Mouse (Mus musculus) kidney, postnatal 10 days (tissue): ENCODE data around the gene Gba.
"Not testable (repeated sequence)": the region's sequence is repeated elsewhere in the genome, so short reads cannot be mapped to it uniquely, and the experiment has no call there.

Experiments
- DNase-seq: peaks from one replicate; pipeline ENCODE4 v3.0.0; 2021; ENCODE audit warnings: mixed read lengths

The Gba gene

DNA sequence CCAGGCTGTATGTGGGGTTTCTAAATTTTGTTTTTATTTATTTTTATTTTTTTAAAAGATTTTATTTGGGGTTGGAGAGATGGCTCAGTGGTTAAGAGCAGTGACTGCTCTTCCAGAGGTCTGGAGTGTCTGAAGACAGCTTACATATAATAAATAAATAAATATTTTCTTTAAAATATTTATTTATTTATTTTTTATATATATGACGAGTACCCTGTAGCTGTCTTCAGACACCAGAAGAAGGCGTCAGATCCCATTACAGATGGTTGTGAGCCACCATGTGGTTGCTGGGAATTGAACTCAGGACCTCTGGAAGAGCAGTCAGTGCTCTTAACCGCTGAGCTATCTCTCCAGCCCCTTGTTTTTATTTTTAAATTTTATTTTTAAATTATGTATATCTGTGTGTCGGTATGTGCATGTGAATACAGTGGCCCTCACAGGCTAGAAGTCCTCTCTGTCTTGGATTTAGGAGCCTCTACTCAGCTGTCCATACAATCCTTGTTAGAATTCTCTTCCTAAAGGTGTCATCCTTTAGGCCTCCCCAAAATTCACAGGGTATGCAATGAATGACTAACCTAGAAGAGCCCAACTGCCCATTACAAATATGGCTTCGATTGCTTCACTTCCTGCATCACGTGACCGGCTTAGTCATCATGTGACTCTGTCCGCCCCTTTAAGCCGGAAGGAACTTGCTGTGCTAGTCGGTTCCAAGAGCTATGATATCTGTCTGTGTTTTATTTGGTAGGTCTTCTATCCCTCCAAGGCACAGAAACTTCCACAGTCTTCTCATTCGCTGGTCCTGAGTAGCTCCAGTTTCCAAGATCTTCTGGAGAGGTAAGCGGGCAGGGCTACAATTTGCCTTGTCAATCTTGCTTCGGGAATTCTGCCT is at the start of gene Gba:
Gene Gba, plus strand, starts transcription at position 676 of the 889 bp plus-strand sequence.
- peak; percentile 89 for DNase-seq

DNA sequence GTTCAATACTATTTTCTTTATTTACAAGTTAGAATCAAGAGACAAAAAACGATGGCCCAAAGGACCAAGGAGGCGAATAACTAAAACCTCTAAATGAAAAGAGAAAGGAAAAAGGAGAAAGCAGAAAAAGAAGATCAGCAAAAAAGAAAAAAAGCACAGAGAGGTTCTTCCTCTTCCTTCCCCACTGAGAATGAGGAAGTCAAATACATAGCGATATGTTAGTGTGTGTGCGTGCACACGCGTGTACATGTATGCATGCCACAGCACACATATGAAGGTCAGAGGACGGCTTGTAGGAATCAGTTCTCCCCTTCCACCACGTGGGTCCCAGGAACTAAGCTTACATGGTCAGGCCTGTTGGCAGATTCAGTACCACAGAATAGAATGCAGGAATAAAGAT is 45.8 kb upstream of the Gba start:
- DNase-seq: no peak

DNA sequence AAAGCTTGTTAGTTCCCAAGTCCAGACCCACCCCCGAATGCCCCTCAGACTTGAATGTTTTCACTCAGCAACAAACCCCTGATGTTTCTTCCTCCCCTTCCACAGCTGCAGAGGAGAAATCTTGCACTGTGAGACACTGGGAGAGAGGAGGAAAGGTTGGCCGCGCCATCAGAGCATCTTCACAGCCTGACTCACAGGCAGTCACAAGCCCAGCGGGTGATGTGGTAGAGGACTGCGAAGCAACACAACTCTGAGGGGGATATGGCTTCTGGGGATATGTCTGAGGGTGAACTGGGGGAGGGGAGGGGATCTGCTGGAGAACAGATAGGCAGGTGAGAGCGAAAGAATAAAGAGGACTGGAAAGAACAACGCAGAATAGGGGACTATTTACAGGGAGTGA is 44.1 kb upstream of the Gba start:
- no peak for DNase-seq

DNA sequence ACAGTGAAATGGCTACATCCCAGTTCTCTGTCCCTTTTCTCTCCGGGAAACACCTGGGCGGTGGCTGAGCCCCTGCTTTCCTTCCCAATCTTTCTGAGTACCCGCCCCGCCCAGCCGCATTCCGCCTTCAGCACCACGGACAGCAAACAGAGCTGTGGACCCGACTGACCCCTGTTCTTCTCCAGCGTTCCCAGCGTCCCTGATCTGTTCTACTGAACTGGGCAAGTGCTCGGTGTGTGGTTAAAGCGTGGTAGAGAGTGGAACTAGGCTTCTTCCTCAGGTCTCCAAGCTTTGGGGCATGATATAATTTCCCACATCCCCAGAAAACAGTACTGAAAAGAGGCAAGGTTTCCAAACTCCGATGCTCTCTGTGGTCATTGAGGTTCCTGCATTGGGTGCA is 43.5 kb upstream of the Gba start:
- peak; percentile 88 for DNase-seq

DNA sequence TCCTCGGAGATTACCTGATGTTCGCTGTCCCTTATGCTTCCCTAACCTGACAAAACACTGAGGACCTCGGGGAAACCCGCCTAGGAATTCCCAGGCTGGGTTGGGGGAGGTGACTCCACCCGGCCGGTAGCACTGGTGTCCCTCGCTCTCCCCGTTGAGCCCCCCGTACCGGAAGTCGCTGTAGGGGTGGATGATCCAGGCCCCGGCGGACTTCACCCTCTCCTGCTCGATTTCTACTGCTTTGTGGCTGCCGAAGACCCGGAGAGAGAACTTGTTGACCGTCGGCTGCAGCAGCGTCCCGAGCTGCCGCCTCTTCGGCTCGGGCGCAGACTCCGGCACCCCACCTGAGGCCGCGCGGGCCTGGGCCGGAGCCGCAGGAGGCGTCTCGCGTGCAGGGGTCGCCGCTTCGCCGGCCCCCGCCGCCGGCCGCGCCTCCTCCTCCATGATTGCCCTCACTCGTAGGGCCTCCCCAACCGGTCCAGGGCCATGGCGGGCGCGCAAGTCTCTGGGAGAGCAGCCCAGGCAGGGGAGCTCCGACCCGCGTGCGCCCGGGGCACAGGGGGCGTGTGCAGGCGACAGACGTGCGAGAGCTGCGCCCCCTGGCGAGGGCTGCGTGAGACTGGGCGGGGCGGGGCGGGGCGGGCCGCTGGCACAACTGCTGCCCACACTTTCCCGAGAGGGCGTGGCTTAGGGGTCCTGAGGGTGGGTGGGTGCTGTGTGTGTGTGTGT is 42.9 kb upstream of the Gba start, which contains the start of gene Hcn3:
Gene Hcn3, minus strand, starts transcription at position 581 of the 729 bp plus-strand sequence.
- peak; percentile 84 for DNase-seq

DNA sequence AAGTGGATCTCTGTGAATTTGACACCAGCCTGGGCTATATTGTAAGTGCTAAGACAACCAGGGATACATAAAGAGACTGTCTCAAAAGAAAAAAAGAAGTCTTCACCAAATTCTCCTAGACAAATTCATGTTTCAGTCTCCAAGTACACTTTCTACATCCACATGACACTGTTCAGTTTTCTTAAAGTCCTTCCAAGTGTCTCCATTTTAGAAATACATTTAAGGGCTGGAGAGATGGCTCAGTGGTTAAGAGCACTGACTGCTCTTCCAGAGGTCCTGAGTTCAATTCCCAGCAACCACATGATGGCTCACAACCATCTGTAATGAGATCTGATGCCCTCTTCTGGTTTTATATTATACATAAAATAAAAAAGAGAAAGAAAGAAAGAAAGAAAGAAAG is 41.5 kb upstream of the Gba start:
- not testable (repeated sequence) for DNase-seq

DNA sequence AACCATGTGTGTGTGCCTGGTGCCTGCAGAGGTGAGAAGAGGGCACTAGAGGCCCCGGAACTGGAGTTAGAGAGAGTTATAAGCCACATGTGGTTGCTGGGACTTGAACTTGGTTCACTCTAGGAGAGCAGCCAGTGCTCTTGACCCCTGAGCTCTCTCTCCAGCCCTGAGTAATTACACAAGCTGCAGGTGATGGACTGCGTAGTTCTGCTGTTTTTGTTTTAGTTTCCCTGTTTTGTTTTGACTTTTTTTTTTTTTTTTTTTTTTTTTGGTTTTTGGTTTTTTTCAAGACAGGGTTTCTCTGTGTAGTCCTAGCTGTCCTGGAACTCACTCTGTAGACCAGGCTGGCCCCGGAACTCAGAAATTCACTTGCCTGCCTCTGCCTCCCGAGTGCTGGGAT is 40.9 kb upstream of the Gba start:
- no peak for DNase-seq

DNA sequence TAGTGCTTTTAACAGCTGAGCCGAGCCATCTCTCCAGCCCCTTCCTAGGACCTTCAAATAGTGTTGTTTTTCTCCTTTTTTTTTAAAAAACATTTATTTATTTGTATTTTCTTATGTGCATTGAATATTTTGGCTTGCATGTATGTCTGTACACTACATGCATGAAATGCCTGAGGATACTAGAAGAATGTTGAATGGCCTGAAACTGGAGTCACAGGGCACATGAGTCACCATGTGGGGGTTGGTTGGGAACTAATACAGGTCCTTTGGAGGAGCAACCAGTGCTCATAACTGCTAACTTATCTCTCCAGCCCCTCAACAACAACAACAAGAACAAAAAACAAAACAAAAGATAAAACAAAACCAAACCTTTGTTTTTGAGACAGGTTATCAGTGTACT is 39.6 kb upstream of the Gba start:
- no peak for DNase-seq

DNA sequence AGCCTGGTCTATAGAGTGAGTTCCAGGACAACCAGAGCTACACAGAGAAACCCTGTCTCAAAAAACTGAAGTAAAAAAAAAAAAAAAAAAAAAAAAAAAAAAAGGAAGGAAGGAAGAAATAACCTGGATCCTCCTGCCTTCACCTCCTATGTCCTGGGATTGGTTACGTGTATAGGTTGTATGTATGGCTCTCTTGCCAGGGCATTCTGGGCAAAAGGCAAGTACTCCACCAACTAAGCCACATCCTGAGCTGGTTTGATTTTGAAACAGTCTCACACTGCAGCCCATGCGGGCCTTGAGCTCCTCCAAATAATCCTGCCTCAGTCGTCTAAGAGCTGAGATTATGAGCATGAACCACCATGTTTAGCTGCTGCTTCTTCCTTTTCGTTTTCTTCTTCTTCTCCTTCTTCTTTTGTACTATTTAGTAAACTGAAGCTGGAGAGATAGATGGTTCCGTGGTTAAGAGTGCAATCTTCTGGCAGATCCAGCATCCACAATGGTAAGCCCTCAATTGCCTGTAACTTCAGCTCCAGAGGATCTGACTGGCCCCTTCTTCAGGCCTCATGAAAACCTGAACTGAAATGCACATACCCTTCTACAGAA is 39.0 kb upstream of the Gba start:
- no peak for DNase-seq

DNA sequence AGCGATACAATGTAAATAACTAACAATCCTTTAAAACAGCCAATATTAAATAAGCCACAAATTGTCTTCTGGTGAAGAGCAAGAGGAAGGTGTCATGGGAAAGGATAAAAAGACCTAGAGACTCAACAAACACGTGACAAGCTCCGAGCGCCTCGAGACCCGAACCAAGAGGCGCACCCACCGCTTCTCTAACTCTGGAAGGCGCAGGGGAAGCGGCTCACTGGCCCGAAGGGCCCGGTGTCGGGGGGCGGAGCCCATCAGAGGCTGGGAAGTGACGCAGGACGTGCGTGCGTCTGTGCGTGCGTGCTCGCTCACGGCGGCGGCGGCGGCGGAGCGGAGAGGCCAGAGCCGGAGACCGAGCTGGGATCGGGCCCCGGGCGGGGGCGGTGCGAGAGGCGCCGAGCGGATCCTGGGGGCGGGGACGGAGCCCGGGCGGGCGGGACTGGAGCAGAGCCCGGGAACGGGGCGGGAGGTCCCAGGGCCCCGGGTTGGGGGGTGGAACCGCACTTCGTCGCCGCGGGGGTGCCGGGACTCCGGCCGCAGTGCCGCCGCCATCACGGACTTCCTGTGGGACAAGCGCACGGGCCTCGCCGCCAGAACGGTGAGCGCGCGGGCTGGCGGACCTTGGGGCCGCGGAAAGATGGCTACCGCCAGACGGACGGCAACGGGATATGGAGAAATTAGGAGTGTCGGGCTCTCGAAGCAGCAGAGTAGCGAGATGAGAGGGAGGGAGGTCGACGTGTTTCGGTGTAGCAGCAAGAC is 38.0 kb upstream of the Gba start, which contains the start of gene Clk2:
Gene Clk2, plus strand, starts transcription at position 290 of the 762 bp plus-strand sequence.
- DNase-seq: peak; percentile 96

DNA sequence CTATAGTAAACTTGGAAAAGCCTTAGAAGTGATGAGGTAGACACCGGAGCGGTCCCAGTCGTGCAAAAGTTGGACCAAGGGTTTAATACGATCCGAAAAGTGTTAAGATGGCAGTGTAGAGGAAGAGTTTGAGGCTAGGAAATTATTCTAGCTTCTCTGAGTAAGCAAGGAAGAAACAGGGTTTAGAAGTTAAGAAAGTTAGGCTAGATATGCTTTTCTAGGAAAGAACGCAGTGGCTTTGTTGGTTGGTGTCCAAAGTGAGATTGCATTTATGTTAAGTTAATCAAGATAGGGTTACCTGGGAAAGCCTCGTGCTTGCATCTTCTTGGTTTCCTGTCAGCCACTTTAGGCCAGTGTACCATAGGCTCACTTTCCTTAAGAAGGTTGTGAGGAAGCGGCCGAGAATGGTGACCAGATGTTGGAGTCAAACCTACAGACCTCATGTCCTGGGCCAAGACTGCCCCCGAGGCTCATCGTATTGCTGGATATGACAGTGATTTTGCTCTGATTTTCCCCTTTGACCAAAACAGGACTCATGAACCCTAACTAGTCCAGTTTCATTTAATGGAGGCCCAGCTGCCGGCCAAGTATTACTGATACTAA is 37.4 kb upstream of the Gba start:
- peak; percentile 10 for DNase-seq

DNA sequence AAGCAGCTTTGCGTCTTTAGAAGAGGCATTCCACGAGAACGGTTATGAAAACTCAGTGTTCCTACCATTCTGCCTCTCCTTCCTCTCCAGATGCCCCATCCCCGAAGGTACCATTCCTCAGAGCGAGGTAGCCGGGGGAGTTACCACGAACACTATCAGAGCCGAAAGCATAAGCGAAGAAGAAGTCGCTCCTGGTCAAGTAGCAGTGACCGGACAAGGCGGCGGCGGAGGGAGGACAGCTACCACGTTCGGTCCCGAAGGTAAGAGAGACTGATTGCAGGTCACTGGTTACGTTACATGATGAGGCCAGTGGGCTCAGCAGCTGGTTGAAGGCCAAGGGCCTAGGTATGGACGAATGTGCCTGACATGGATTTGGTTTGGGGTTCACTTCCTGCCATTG is 35.8 kb upstream of the Gba start:
- DNase-seq: no peak

DNA sequence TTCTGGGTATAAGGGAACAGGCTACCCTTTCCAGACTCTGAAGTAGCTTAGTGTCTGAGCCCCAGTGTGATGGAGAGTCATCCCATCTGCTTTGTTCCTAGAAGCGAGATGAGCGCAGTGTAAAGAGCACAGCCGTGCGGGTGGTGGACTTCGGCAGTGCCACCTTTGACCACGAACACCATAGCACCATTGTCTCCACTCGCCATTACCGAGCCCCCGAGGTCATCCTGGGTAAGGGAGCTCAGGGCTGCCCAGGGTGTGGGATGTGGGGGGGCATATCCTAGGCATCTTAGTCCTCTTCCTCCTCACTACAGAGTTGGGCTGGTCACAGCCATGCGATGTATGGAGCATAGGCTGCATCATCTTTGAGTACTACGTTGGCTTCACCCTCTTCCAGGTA is 27.9 kb upstream of the Gba start:
- DNase-seq: no peak

DNA sequence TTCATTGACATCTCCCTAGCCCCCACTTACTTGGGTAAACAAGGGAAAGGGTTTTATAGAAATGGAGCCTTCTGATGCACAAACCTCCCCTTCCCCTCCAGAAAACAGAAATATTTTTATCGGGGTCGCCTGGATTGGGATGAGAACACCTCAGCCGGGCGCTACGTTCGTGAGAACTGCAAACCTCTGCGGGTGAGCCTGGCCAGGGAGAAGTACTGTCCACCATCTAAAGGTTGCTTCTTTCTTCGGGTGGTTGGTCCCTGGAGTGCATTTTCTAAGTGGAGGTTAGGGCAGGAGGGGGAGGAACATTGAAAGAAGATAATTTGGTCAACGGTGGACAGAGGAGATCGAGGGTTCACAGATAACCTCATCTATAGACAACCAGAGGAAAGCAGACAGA is 27.2 kb upstream of the Gba start:
- DNase-seq: no peak

DNA sequence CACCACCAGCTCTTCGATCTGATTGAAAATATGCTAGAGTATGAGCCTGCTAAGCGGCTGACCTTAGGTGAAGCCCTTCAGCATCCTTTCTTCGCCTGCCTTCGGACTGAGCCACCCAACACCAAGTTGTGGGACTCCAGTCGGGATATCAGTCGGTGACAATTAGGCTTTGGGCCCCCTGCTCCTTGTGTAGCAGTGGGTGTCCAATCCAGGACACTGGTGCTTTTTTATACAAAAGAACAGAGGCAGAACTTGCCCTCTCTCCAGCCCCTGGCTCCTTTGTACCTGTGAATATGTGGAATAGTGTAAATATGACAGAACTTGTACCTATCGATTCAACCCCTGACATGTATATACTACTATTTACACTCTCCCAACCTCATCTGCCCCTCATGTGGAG is 26.3 kb upstream of the Gba start:
- no peak for DNase-seq

DNA sequence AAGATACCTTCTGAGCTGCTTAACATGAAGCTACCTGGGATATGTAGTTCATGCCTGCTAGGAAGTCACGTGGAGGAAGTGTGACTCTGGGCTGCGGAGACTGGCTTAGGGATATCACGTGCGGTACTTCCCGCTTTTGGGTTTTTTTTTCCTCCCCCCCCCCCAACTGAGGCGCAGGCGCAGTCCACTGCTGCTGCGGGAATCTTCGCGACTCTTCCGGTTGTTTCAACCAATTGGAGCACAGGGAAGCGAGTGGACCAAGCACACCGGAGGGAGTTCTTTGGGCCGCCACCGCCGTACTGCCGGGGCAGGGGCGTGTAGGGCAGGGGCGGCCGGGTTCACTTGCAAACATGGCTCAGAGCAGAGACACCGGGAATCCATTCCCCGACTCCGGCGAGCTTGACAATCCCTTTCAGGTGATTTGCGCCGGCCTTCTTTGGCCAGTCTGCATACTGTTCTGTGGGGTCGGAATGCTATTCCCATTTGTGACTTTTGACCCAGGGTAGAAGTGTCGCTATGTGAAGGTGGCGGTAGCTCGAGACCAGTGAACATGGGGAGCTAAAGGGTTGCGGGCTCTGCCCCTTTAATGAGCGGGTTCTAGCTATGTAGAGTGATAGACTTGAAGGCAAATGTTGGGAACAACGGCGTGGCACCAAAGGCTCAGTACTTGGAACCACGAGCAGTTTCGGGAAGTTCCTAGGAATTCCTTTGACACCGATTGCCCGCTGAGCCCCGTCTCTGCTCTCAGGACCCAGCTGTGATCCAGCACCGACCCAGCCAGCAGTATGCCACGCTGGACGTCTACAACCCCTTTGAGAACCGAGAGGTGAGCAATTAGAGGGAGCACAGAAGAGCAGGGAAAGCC is 25.3 kb upstream of the Gba start, which contains the start of gene Scamp3:
Gene Scamp3, plus strand, starts transcription at position 232 of the 865 bp plus-strand sequence.
- peak; percentile 91 for DNase-seq

DNA sequence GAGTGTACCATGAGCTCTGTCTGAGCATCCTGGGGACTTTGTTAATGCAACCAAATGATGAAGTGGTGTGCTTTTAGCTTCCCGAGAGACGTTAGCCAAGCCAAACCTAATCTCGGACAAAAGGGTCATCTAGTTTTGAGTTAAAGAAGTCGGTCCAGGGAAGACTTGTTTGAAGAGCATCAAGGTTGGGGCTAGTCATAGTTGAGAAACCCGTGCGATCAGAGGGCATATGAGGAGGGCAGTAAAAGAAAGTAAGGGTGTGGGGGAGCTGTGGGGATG is 24.7 kb upstream of the Gba start:
- DNase-seq: no peak

DNA sequence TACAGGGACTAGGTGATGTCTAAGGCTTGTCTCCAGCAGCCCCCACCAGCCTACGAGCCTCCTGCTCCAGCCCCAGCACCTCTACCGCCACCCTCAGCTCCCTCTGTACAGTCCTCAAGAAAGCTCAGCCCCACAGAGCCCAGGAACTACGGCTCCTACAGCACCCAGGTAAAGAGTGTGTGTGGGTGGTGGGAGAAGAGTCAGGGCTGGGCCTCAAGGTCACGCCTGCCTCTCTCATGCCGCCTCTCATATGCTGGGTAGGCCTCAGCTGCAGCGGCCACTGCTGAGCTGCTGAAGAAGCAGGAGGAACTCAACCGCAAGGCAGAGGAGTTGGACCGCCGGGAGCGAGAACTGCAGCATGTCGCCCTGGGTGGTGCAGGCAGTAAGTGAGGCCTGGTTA is 23.7 kb upstream of the Gba start:
- DNase-seq: no peak

DNA sequence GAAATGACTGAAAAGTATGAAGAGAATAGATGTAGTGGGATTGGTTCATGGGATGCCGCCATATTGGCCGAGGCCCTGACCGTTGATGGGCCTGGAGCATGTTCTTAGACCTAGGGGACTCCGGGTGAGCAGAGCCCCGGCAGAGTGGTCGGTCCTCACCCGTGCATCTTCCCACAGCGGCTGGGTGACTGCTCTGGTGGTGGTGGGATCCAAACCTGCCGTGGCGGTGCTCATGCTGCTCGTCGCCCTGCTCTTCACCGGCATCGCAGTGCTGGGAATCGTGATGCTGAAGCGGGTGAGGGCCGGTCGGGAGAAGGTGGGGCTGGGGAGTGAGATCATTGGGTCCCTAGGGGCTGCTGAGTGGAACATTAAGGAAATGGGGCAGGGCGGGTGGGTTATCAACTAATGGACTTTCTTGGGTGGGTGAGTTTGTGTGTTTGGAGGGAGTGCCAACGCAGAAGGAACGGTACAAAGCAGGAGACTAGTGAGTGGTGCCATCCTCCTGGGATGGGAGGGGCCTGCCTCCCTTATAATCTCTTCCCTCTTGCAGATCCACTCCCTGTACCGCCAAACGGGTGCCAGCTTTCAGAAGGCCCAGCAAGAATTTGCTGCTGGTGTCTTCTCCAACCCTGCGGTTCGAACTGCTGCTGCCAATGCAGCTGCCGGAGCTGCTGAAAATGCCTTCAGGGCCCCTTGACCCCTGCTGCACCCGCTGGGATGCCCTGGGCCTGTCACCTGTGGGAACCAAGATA is 20.8 kb upstream of the Gba start:
- DNase-seq: no peak

DNA sequence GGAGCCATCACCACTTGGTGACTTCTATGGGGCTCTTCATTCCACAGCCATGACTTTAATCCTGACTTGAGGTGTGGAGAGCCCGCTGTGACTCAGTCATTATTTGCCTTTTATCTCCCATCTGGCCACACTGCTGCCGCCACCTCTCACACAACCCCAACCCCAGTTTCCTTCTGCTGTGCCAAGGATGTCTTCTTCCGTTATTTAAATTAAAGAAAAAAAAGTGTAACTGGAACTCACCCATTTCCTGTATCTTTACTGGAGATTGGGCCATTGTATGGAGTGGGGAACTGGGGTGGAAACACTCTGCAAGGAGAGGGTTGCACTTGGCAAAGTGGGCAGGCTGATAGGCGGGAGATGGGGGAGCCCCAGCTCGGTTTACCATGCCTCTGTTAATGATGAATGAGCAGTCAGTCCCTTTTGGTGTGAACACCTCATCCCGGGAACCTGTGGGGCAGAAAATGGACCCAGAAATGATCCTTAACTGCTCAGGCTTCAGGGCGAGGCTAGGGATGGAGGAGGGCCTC is 20.1 kb upstream of the Gba start:
- DNase-seq: no peak
